Mouse (Mus musculus) frontal cortex, adult 2 months (tissue): ENCODE measurements at regions not wholly inside any gene's neighbourhood (a gene's known extent, or its start where the extent isn't known, plus 50 kb on each side); places are given as distances from the start of the nearest gene placed in this dataset.

ENCODE experiments used
- DNase-seq, 2 experiments: peaks; one replicate each; pipeline ENCODE4 v3.0.0; 2022; ENCODE audit warnings: low spot score in 1 of 2; ENCODE audit errors: extremely low spot score in 1 of 2

DNA sequence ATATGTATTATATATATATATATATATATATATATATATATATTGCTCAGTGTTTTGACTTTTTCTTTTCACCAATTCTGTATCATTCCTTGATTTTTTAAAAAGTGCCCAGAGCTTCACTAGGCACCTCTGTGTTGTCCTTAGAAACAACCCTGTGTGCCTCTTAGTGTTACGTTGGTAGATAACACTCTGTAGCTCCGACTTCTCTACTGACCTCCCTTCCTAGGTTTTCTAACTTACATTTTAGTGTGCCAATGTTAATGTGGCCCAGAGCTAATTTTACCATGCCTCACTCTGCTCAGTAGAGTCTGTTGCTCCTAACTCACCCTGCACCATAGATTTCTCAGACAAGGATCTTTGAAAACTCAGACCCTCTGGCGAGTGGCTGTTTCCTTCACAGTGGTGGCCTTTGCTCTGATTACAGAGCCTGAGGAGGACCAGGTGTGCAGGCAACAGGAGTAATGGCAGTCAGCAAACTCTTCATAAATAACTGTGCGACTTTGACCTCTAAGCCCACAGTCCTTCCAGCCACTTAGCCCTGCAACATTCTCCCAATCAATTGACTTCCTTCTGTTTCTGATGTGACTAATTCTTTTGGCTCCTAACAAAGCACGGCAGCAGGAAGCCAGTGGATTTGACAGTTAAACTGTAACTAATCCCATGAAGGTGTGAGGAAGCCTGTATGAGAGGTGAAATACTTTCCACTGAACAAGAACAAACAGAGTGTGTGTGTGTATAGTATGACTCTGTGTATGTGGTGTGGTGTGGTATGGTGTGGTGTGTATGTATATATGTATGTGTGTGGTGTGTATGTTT, 53.6 kb upstream of the Actr3 start:
- DNase-seq: no peak

DNA sequence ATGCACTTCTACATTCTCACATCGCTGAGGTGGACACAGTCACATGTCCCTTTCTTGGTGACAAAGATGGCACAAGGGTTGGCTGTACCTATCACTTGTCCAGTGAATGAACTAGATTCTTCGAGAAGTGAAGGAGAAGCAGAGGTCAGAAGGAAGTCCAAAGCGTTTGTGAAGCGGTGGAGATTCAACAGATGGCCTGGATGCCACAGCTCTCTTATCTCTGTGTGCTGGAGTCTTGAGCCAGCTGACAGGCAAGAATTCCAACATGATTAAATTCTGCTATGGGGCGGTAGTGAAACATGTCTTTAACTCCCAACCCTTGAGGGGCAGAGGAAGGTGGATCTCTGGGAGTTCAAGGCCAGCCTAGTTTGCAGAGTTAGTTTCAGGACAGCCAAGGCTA, 55.5 kb upstream of the Actr3 start:
- DNase-seq: no peak

GRCm38 (mm10) chr1:125494598-125494997, 59.1 kb upstream of the Actr3 start:
- DNase-seq: peak in 1 of 2 experiments; percentile 24

GRCm38 (mm10) chr1:125495320-125496083, 60.0 kb upstream of the Actr3 start:
- DNase-seq: no peak

- no peak for DNase-seq
These were observed 61.5 kb upstream of the Actr3 start for GRCm38 (mm10) chr1:125497006-125497405.

DNA sequence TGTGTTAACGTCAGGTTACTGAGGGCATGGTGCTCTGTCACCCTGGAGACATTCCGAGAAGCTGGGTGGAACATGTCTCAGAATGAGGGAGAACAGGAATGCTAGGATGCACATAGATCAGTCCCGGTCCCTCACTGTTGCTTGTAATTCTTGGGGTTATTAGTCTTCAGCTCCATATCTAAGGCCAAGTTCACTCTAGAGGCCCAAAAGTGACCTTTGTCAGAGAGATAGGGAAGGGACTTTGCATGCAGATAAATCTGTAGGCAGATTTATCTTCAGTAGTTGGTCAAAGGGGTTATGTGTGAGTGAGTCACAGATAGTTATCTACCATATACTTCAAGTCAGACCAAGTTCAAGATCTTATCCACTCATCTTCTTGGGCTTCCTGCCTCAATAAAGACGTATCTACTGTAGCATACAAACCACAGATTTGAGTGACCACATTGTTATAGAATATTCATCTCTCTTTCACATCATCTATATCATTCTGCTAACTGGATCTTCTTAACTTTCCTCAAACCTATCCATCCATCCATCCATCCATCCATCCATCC, 58.4 kb upstream of the Slc35f5 start:
- DNase-seq: no peak

DNA sequence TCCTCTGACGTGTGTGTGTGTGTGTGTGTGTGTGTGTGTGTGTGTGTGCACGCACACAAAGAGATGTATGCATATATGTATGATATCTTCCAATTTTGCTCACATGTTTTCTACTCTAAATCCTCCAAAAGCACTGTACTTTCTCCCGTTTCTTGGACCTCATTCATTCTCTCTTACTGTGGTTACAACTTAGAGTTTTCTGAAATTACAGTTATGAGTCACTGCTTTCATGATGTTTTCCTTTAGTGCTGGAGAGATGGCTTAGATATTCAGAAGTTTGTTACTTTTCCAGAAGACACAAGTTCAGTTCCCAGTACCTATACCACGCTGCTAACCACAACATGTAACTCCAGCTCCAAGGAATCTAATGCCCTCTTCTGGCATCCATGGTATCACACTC, 56.5 kb upstream of the Slc35f5 start:
- no peak for DNase-seq

- DNase-seq: no peak
These were observed 52.4 kb upstream of the Slc35f5 start for GRCm38 (mm10) chr1:125507786-125508514.

GRCm38 (mm10) chr1:125508594-125509257, 51.7 kb upstream of the Slc35f5 start:
- DNase-seq: no peak
